Mouse (Mus musculus) brown adipose tissue, adult 24 weeks (tissue): Measurements from ENCODE around the gene Fbxw25. TPM values are rescaled to one million over a fixed set of nuclear protein-coding genes. Genes with fewer than 3 reads are reported as not detected.
"Not testable (repeated sequence)": the region's sequence is repeated elsewhere in the genome, so short reads cannot be mapped to it uniquely, and the experiment has no call there.

Experiments used
- H3K27ac ChIP-seq: fragments of 200-500 bp; replicated peaks from 2 replicates; pipeline ENCODE4 v1.5.1; 2012; ENCODE audit warnings: low read depth, mild to moderate bottlenecking, low read length
- H3K4me1 ChIP-seq: fragments of 200-500 bp; 2 replicates; pipeline ENCODE4 v1.6.1; 2012; ENCODE audit warnings: low read length, mixed read lengths; ENCODE audit not compliant: control insufficient read depth, insufficient read depth, insufficient read length
- H3K4me3 ChIP-seq: fragments of 200-500 bp; 2 replicates; pipeline ENCODE4 v1.5.1; 2012; ENCODE audit warnings: low read depth, mild to moderate bottlenecking, low read length, moderate library complexity; ENCODE audit not compliant: insufficient read depth
- polyA plus RNA-seq: library from polyadenylated mRNA; stranded (reverse); fragments of >200 nt; gene quantifications from 2 replicates; pipeline ENCODE4 v1.2.4, GENCODE M21; 2012; ENCODE audit not compliant: missing spikeins, insufficient read depth, insufficient read length

Fbxw25 gene
- polyA plus RNA-seq = not detected in 2 replicates

DNA sequence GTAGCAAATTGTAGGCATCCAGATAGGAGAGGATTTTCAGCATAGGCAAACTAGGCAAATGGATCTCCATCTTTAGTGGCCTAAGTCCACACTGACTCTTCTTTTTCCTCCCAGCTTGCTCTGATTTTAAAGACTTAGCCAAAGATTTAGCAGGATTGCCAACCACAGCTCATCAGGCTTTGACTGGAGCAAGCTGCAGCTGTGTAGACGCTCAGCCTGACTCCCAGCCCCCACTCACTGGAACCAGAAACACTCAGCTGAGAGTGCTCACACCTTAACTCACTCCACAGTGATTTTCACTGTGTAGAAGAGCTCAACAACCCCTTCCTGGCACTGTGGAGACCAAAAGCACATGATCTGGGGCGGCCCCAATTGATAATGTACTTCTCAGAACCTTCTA, at the start of gene Fbxw25:
Gene Fbxw25 (minus strand): TSS at position 101 of the 400 bp plus-strand sequence.
- not testable (repeated sequence) for H3K4me3 ChIP-seq, H3K4me1 ChIP-seq, H3K27ac ChIP-seq

DNA sequence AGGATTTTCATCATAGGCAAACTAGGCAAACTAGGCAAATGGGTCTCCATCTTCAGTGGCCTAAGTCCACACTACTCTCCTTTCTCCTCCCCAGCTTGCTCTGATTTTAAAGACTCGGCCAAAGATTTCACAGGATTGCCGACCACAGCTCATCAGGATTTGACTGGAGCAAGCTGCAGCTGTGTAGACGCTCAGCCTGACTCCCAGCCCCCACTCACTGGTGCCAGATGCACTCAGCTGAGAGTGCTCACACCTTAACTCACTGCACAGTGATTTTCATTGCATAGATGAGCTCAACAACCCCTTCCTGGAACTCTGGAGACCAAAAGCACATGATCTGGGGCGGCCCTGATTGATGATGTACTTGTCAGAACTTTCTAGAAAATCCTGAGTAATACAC, 38.1 kb upstream of the Fbxw25 start, which contains the start of gene Fbxw18:
Gene Fbxw18 (minus strand): TSS at position 101 of the 400 bp plus-strand sequence.
- not testable (repeated sequence) for H3K4me1 ChIP-seq, H3K27ac ChIP-seq, H3K4me3 ChIP-seq

DNA sequence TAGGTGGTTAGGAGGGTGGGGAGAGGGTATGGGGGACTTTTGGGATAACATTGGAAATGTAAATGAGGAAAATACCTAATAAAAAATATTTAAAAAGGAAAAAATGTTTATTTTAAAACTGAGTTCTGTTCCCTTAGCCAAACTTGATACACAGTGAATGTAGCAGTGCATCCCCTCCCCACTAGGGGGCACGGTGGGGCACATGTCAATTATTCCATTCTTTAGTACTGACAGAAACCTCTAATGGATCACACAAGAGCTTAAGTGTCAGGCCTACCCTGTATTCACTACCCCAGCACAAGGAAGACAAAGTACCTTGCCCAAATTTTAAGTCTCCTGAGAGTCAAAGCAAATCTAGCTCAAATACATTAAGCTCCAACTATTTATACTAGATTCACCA, 20.8 kb upstream of the Fbxw25 start:
- Histone ChIP-seq H3K4me1 (no peaks in the 10 kb centered on the region), H3K27ac (no peak overlapping the region), H3K4me3 (no peak overlapping the region)

DNA sequence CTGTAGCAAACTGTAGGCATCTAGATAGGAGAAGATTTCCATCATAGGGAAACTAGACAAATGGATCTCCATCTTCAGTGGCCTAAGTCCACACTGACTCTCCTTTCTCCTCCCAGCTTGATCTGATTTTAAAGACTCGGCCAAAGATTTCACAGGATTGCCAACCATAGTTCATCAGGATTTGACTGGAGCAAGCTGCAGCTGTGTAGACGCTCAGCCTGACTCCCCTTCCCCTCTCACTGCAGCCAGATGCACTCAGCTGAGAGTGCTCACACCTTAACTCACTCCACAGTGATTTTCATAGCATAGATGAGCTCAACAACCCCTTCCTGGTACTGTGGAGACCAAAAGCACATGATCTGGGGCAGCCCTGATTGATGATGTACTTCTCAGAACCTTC, 38.5 kb downstream of the Fbxw25 start, which contains the start of gene Fbxw24:
Gene Fbxw24 (minus strand): TSS at position 101 of the 400 bp plus-strand sequence.
- not testable (repeated sequence) for H3K27ac ChIP-seq, H3K4me1 ChIP-seq, H3K4me3 ChIP-seq

DNA sequence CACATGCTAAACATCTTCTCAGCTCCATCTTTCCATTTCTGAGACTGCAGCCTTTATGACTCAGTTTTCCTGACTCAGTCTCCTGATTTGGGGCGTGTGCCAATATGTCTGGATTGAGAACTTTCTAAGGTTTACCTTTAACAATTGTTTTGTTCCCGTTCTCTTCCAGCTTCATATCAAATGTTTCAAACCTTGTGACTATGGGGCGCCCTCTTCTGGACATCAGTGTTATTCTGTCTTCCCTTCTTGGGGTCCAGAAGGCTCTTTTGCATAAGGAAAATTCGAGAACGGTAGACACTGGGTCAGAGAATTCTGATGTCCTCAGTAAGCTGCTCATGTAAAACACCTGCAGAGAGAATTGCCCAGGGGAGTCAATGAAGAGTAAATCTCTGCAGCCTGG, 57.6 kb downstream of the Fbxw25 start:
- not testable (repeated sequence) for H3K4me3 ChIP-seq, H3K4me1 ChIP-seq, H3K27ac ChIP-seq

DNA sequence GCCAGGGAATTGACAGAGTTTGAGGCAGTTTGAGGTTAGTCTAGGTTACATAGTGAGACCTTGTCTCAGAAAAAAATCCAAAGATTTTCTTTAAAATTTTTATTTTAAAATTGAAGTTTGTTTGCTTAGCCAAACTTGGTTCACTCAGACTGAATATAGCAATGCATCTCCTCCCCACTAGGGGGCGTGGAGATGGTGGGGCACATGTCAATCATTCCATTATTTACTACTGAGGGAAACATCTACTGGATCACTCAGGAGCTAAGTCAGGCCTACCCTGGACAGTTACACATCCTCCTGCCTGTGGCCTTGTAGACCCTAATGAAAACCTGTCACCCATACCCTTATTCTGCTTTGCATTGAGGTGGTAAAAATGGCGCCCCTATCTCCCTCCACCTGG, 62.3 kb downstream of the Fbxw25 start:
- H3K4me1 ChIP-seq, H3K4me3 ChIP-seq, H3K27ac ChIP-seq: not testable (repeated sequence)

DNA sequence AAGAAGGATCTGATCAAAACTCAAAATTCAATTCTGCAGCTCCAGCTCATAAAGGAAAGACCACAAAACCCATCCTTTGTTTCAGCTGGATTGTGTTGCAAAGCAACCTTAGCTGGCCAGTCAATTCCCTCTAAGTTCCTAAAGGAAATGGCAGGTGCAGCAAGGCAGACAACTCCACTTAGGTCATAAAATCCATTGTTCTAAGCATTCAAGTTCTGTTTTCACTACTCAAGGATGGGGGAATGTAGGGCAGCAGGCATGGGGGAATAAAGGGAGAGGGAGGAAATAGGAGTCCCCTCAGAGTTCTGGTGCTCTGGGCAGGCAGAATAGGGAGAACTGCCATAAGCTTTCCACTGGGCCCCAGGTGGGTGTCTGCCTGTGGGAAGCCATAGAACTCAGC, 67.2 kb downstream of the Fbxw25 start:
- no peak overlapping the region for H3K27ac ChIP-seq
- H3K4me3 ChIP-seq = no peak overlapping the region
- H3K4me1 ChIP-seq = no peaks in the 10 kb centered on the region

Other genes starting within 250 kb of the Fbxw25 start
- gene Fbxw16, start 215.5 kb downstream of the Fbxw25 start, polyA plus RNA-seq = not detected in 2 replicates
- gene Fbxw19, start 168.8 kb downstream of the Fbxw25 start, polyA plus RNA-seq = not detected in 2 replicates
- gene Fbxw15, start 96.4 kb downstream of the Fbxw25 start, polyA plus RNA-seq = not detected in 2 replicates
- gene Fbxw24, start 38.6 kb downstream of the Fbxw25 start, polyA plus RNA-seq = not detected in 2 replicates
- gene Fbxw18, start 38.0 kb upstream of the Fbxw25 start, polyA plus RNA-seq = not detected in 2 replicates
- not detected in 2 replicates for gene Fbxw26, start 81.4 kb upstream of the Fbxw25 start, polyA plus RNA-seq
- gene Fbxw27, start 126.0 kb upstream of the Fbxw25 start, polyA plus RNA-seq = not detected in 2 replicates
- gene Spink8, start 147.6 kb upstream of the Fbxw25 start, polyA plus RNA-seq = not detected in 2 replicates
- gene Nme6, start 168.1 kb upstream of the Fbxw25 start, polyA plus RNA-seq = 11.3 and 12.8 TPM in 2 replicates
- gene Camp, start 185.0 kb upstream of the Fbxw25 start, polyA plus RNA-seq = not detected in 2 replicates
- 1.7 and 4.0 TPM in 2 replicates for gene Cdc25a, start 210.9 kb upstream of the Fbxw25 start, polyA plus RNA-seq